Mouse (Mus musculus): ENCODE measurements around the gene Ugt2b1. TPM values are rescaled to one million over a fixed set of nuclear protein-coding genes. Genes with fewer than 3 reads are reported as not detected.

Gene Ugt2b1
- total and polyA plus RNA-seq, 3 experiments, result not detected

DNA sequence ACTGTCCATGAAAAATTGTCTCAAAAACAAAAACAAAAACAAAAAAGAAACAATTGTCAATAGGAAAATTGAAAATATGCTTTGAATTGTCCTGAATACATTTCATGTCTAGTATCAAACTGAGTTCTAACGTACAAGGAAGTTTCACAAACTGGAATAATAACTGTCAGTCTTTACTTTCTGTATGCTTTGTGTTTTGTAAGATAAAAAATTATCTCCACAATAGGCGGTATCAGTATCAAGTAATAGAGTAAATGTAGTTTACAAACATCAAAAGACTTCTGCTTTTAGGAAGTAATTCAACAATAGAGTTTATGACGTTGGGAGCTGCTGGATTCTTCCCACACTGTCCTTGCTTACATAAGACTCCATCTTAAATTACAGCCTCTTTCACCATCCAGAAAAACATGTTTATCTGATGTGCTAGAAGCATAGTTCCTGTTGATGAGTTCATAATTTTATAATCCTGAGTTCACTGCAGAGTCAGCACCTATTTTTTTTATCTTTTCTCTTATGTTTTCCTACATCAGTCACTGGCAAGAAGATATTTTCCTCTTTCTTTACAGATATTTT lies 5.6 kb downstream of the Ugt2b1 start:
- TF ChIP-seq MEF2A (IDR thresholded peaks at IDR 0.05; ENCODE audit: extremely low read depth, insufficient replicate concordance, low read depth, low read length, poor library complexity, severe bottlenecking) (no peak; the same call in 1 of the 2 replicates), TCF12 (IDR thresholded peaks at IDR 0.05; ENCODE audit: low read depth, low read length) (peak; percentile 69; the same call in 1 of the 2 replicates), CHD1 (IDR thresholded peaks at IDR 0.05; ENCODE audit: low read depth, low read length) (no peak), MXI1 (IDR thresholded peaks at IDR 0.05; ENCODE audit: low read depth, low read length) (peak; percentile 49; the same call in 1 of the 2 replicates), GATA1 (IDR thresholded peaks at IDR 0.05; ENCODE audit: low read depth, low read length) (peak; percentile 84), MAZ (IDR thresholded peaks at IDR 0.05; ENCODE audit: low read depth, low read length) (no peak), NELFE (IDR thresholded peaks at IDR 0.05; ENCODE audit: low read depth, low read length) (no peak), POLR2AphosphoS5 (IDR thresholded peaks at IDR 0.05; ENCODE audit: borderline replicate concordance, low read depth, low read length) (no peak), ELF1 (IDR thresholded peaks at IDR 0.05; ENCODE audit: low read depth, low read length) (peak; percentile 5; the same call in 1 of the 2 replicates), USF2 (IDR thresholded peaks at IDR 0.05; ENCODE audit: borderline replicate concordance in 1 of 2, insufficient read depth in 1 of 2, low read depth in 1 of 2, low read length in 2 of 2) (no peak), HCFC1 (IDR thresholded peaks at IDR 0.05; ENCODE audit: low read depth, low read length) (no peak), ETS1 (IDR thresholded peaks at IDR 0.05; ENCODE audit: low read depth, low read length) (peak; percentile 95), SIN3A (IDR thresholded peaks at IDR 0.05; ENCODE audit: low read length) (peak; percentile 59; the same call in 1 of the 2 replicates), KAT2A (conservative IDR thresholded peaks at IDR 0.05; ENCODE audit: low read depth, low read length) (no peak), POLR2A (IDR thresholded peaks at IDR 0.05; ENCODE audit: control insufficient read depth in 1 of 2, insufficient read depth in 1 of 2, low read depth in 1 of 2, low read length in 2 of 2, poor library complexity in 1 of 2) (no peak), TAL1 (IDR thresholded peaks at IDR 0.05; ENCODE audit: low read length) (no peak), EP300 (IDR thresholded peaks at IDR 0.05; ENCODE audit: low read depth in 1 of 2, low read length in 2 of 2) (peak; percentile 79 to 83), ZMIZ1 (IDR thresholded peaks at IDR 0.05; ENCODE audit: low read depth, low read length) (no peak), RAD21 (IDR thresholded peaks at IDR 0.05; ENCODE audit: low read depth, low read length) (no peak), GABPA (IDR thresholded peaks at IDR 0.05; ENCODE audit: low read depth, low read length) (no peak), MAFK (IDR thresholded peaks at IDR 0.05; ENCODE audit: borderline replicate concordance, low read depth, low read length) (0 out of 2 replicates have a peak, but pooled peaks have one; percentile 49), CHD2 (IDR thresholded peaks at IDR 0.05; ENCODE audit: low read length) (no peak), MYB (IDR thresholded peaks at IDR 0.05; ENCODE audit: low read depth, low read length) (peak; percentile 70), RCOR1 (IDR thresholded peaks at IDR 0.05; ENCODE audit: low read depth, low read length) (no peak), USF1 (IDR thresholded peaks at IDR 0.05; ENCODE audit: low read depth, low read length) (no peak)
- no peaks in the 10 kb centered on the region for H3K79me2 ChIP-seq (ENCODE audit: control insufficient read depth, insufficient read depth, low read length, poor library complexity)
- H3K9me3 ChIP-seq (replicated peaks; ENCODE audit: insufficient read depth, low read length), result no peaks in the 10 kb centered on the region
- no peaks in the 10 kb centered on the region for H3K27me3 ChIP-seq (ENCODE audit: control insufficient read depth in 1 of 2, insufficient read depth in 2 of 2, low read length in 2 of 2)
- DNase-seq (ENCODE audit: low read depth, low spot score), result peak; percentile 71
- H3K4me1 ChIP-seq (ENCODE audit: control insufficient read depth in 1 of 2, insufficient read depth in 2 of 2, low read length in 2 of 2), result peaks cover 2 to 12% of the 10 kb centered on the region in 2 experiments; a peak in 1 of 4 replicates
- peaks cover 0 to 5% of the 10 kb centered on the region in 2 experiments; a peak in 2 of 4 replicates for H3K36me3 ChIP-seq (ENCODE audit: control insufficient read depth in 1 of 2, insufficient read depth in 2 of 2, low read length in 2 of 2)
- peak overlapping the region in 1 of 2 experiments; percentile 52; a peak in 2 of 4 replicates for H3K4me3 ChIP-seq (ENCODE audit: control insufficient read depth in 1 of 2, insufficient read depth in 1 of 2, low read depth in 2 of 2, low read length in 2 of 2)
- no peak overlapping the region for H3K9ac ChIP-seq (ENCODE audit: control insufficient read depth, low read depth, low read length, poor library complexity, severe bottlenecking)
- peak overlapping the region; percentile 77 for H3K27ac ChIP-seq (ENCODE audit: control insufficient read depth, low read depth, low read length)
